Mouse (Mus musculus) neutrophil, adult 83 days (primary cell): ENCODE data around the gene Nup153. TPM values are rescaled to one million over a fixed set of nuclear protein-coding genes. Genes with fewer than 3 reads are reported as not detected.

Source experiments
- total RNA-seq, 2 experiments: library from RNA; stranded (reverse); gene quantifications; one replicate each; pipeline ENCODE4 v1.2.4; 2023

Nup153 gene
- 10 to 100 TPM; 93.8 to 98.2 TPM for total RNA-seq

DNA sequence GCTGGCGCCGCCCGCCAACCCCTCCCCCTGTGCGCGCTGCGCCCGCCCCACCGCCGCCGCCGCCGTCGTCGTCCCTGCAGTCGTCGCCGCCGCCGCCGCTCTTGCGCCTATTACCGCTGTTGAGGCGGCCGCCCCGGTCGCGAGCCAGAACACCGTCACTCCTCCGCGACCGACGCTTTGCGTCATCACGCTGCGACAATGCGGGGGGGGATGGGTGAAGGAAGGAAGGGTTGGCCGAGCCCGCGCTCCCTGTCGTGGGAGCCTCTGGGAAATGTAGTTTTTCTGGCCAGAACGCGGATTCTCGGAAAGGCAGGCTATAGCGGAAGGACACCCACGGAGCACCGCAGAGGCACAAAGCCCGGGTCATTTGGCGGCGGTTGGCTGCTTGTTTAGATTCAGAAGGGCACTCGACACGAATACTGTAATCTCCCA lies at the start of gene Nup153:
Nup153 (minus strand) TSS at position 104 of the 432 bp plus-strand sequence.

DNA sequence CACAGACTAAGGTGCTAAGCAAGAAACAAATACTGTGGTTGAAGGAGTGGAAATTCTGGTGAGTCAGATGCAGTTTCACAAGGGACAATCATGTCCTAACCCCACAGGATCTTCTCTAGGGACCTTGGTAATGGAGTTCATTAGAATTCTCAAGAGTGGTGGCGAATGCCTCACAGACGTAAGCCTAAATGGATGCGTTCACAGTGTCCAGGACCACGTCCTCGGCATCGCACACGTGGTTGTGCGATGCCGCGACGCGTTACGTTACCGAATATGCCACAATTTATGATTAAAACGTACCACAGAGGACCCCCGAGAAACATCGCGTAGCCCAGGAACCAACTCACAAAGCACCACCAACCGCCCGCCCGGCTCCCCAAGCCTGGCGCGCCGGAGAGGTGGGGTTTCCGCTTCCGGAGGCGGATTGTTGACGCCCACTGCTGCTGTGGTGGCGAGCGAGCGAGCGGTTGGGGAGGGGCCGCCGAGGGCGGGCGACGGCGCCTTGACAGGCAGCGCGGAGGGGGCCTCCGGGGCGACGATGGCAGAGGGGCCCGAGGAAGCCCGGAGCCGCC lies 58.6 kb downstream of the Nup153 start, which contains the start of gene Fam8a1:
Fam8a1 (plus strand) TSS at position 475 of the 572 bp plus-strand sequence.

Other genes with a start within 250 kb of the Nup153 start
- gene Cap2, start 226.1 kb downstream of the Nup153 start, total RNA-seq = 10 to 100 TPM; 38.2 to 40.6 TPM
- gene Fam8a1, start 58.4 kb downstream of the Nup153 start, total RNA-seq = 10 to 100 TPM; 10.7 to 10.9 TPM
- 10 to 100 TPM; 27.4 to 31.9 TPM for gene Kif13a, start 201.9 kb upstream of the Nup153 start, total RNA-seq